Mouse (Mus musculus) C2C12 (cell line): ENCODE data around the gene Socs5. TPM values are rescaled to one million over a fixed set of nuclear protein-coding genes. Genes with fewer than 3 reads are reported as not detected.

Experiments
- H3K27me3 ChIP-seq: one replicate; pipeline ENCODE4 v1.6.1; 2011; ENCODE audit not compliant: control insufficient read depth, insufficient read depth, insufficient read length
- H3K36me3 ChIP-seq: one replicate; pipeline ENCODE4 v1.6.1; 2011; ENCODE audit not compliant: control insufficient read depth, insufficient read depth
- H3K4me3 ChIP-seq: one replicate; pipeline ENCODE4 v1.5.1; 2011; ENCODE audit warnings: mild to moderate bottlenecking, control low read depth; ENCODE audit not compliant: poor library complexity, insufficient read depth, severe bottlenecking
- H3K79me2 ChIP-seq: one replicate; pipeline ENCODE4 v1.6.1; 2011; ENCODE audit not compliant: control insufficient read depth, insufficient read depth
- H3K79me3 ChIP-seq: one replicate; pipeline ENCODE4 v1.6.1; 2011; ENCODE audit warnings: low read depth, control low read depth
- H3ac ChIP-seq: one replicate; pipeline ENCODE3; 2011; ENCODE audit warnings: low read depth; ENCODE audit not compliant: control insufficient read depth, insufficient read length
- CEBPB ChIP-seq: IDR thresholded peaks from one replicate; pipeline ENCODE4 v1.6.1; 2011; ENCODE audit warnings: low read depth, mild to moderate bottlenecking, control low read depth, moderate library complexity
- CTCF ChIP-seq: IDR thresholded peaks from one replicate; pipeline ENCODE4 v1.5.1; 2011; ENCODE audit not compliant: control insufficient read depth, insufficient read depth, insufficient read length
- FOSL1 ChIP-seq: IDR thresholded peaks from one replicate; pipeline ENCODE4 v1.8.0; 2011; ENCODE audit warnings: mild to moderate bottlenecking, low read length; ENCODE audit not compliant: poor library complexity, insufficient read depth, severe bottlenecking
- MAX ChIP-seq: IDR thresholded peaks from one replicate; pipeline ENCODE4 v1.6.1; 2011; ENCODE audit warnings: mild to moderate bottlenecking, control low read depth
- MYOD1 ChIP-seq: IDR thresholded peaks from one replicate; pipeline ENCODE4 v1.6.1; 2011; ENCODE audit warnings: low read depth; ENCODE audit not compliant: control insufficient read depth, insufficient read length
- MYOG ChIP-seq: IDR thresholded peaks from one replicate; pipeline ENCODE4 v1.6.1; 2011; ENCODE audit not compliant: control insufficient read depth, insufficient read length; ENCODE audit errors: extremely low read depth
- USF1 ChIP-seq: IDR thresholded peaks from one replicate; pipeline ENCODE4 v1.6.1; 2011; ENCODE audit warnings: low read depth, mild to moderate bottlenecking, control low read depth, moderate library complexity
- polyA plus RNA-seq: library from polyadenylated mRNA; unstranded; fragments of >200 nt; fragmentation: generic; extraction: Trizol; gene quantifications from one replicate; pipeline ENCODE4 v1.2.1, GENCODE M21; 2012; ENCODE audit warnings: missing spikeins

Gene Socs5
- polyA plus RNA-seq, 1 experiment: 20.1 TPM

DNA sequence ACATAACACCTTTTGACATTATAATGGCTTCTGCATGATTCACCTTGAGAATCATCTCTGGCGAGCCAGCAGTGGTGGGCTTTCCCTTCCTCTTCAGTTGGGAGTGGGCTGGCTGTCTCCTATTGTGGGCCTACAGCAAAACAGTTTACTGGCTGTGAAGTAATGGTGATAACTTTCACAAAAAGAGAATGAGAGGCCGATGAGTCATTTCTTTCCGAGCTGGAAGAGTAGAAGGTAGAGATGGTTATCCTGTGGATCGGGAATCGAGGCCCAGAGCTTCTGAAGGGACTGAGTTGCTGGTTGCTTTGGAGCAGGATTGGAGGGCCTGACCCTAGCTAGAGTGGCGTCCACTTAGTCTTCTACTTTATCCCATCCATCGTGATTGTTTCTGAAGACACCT is 2.0 kb downstream of the Socs5 start:
- Histone ChIP-seq H3K36me3 (peaks cover 16% of the 10 kb centered on the region), H3ac (no peak overlapping the region), H3K79me3 (peaks cover 70% of the 10 kb centered on the region), H3K79me2 (peaks cover 91% of the 10 kb centered on the region), H3K4me3 (peak overlapping the region; percentile 86), H3K27me3 (no peaks in the 10 kb centered on the region)
- TF ChIP-seq CTCF (no peak), USF1 (no peak), CEBPB (no peak), MAX (no peak), MYOD1 (no peak), MYOG (no peak), FOSL1 (no peak)

DNA sequence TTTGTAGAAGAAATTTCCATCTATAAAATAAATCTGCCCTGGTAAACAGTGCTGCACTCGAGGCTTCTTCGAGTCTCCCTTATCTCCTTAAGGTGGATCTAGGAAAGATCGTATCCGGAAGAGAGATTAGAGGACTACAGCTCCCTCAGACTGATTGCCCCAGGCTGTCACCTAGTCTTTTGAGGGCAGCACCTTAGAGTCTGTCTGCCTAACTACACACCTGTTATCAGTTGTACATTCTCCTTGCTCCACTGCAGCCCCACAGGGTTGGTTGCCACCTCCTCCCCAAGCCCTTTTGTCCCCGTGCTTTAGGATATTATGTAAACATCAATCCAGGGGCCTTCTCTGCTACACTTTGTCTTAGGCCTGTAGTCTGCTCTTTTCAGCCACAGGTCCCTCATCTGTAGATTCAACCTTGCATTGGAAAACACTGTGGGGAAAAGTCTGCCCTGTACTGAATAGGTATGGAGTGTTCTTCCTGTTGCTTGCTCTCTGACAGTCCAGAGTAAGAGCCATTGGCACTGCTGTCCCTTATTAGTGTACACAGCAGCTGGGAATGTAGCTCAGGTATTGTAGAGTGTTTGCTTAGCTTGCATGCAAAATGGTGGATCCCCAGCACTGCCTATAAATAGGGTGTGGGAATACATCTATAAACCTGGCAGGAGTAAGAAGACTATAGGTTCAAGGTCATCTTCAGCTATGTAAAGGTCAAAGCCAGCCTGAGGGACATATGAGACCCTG is 5.5 kb downstream of the Socs5 start:
- H3K79me2 ChIP-seq: peaks cover 100% of the 10 kb centered on the region
- H3K4me3 ChIP-seq: no peak overlapping the region
- H3K36me3 ChIP-seq: peaks cover 16% of the 10 kb centered on the region
- H3K27me3 ChIP-seq: no peaks in the 10 kb centered on the region
- H3ac ChIP-seq: no peak overlapping the region
- TF ChIP-seq MAX: no peak
- TF ChIP-seq FOSL1: no peak
- TF ChIP-seq CEBPB: no peak
- TF ChIP-seq CTCF: no peak
- peaks cover 99% of the 10 kb centered on the region for H3K79me3 ChIP-seq

DNA sequence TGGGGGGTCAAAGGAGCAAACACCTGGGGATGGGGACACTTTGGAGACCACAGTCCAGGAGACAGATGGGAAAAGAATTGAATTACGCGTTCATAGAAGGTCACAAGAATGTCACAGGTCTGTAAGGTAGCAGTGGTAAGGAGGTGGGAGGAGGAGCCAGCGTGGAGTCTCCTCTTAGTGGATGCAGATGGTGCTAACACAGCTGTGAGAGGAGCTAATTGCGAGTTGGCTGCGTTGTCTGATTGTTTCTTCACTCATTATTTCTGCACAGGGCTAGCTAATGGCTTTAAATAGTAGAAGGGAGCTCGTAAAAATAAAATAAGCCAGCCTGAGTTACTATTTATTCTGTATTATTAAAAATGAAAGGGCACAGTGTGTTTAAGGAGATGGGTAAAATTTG is 8.1 kb downstream of the Socs5 start:
- Histone ChIP-seq H3K79me2 (peaks cover 100% of the 10 kb centered on the region), H3K27me3 (no peaks in the 10 kb centered on the region), H3K4me3 (no peak overlapping the region), H3ac (no peak overlapping the region), H3K36me3 (peaks cover 27% of the 10 kb centered on the region), H3K79me3 (peaks cover 97% of the 10 kb centered on the region)
- TF ChIP-seq MYOG (no peak), CTCF (no peak), FOSL1 (no peak), CEBPB (no peak)

DNA sequence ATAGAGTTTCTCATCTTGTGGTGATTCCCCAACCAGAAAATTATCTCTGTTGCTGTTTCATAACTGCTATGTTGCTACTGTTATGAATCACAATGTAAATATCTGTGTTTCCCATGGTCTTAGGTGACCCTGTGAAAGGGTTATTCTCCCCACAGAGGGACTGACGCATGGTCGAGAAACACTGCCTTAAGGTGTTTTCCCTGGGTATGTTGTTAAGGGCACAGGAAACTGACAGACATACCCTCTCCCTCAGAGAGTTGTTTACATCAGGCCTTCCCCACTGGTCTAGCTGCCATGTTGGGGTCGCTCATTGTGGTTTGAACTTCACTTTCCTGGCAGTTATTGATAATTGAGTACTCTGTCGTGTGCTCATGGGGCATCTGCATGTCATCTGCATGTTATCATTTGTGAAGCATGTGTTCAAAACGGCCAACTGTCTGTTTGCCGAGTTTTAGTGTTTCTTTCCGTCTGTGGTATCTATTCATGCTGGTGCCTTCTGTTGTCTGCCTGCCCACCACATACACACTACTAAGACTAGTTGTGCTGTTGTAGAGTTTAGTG is 11.6 kb downstream of the Socs5 start:
- Histone ChIP-seq H3K27me3 (no peaks in the 10 kb centered on the region), H3K4me3 (no peak overlapping the region), H3K79me2 (peaks cover 100% of the 10 kb centered on the region), H3K79me3 (peaks cover 91% of the 10 kb centered on the region), H3ac (no peak overlapping the region), H3K36me3 (peaks cover 45% of the 10 kb centered on the region)
- TF ChIP-seq FOSL1: no peak
- no peak for TF ChIP-seq MAX
- no peak for TF ChIP-seq CEBPB
- no peak for TF ChIP-seq USF1
- TF ChIP-seq MYOD1: no peak
- TF ChIP-seq CTCF: no peak
- no peak for TF ChIP-seq MYOG

DNA sequence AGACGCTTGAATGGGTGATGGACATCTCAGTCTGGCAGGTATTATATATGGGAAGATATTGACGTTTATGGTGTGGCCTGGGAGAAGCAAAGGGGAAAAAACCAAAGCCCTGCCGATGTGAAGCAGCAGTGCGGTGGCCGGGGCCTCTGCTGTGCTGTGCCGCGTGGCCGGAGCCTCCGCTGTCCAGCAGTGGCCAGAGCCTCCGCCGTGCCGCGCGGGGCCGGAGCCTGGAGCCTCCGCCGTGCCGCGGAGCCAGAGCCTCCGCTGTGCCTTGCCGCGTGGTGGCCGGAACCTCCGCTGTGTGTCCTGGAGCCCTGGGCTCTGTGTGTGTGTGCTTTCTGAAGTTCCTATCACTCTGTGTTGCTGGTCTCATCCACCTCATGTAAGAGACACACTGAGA is 17.9 kb downstream of the Socs5 start:
- no peak overlapping the region for H3K4me3 ChIP-seq

DNA sequence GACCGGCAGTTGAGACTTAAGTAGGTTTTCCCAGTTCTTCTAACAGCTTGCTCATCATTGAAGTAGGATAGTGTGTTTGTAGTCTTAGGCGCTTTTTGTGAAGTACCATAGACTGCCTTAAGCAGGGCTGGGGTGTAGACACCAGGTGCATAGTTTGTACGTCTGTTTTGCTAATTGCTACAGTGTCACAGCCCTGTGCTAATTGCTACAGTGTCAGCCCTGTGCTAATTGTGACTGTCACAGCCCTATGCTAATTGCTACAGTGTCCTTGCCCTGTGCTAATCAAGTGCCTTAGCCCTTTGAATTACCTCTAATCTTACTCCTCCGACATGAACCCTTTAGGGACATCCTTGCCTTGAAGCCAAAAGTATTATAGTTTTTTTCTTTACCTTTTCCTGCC is 24.8 kb downstream of the Socs5 start:
- H3K36me3 ChIP-seq: peaks cover 58% of the 10 kb centered on the region
- peaks cover 15% of the 10 kb centered on the region for H3K79me3 ChIP-seq
- H3K4me3 ChIP-seq: no peak overlapping the region
- no peak overlapping the region for H3ac ChIP-seq
- no peaks in the 10 kb centered on the region for H3K27me3 ChIP-seq
- TF ChIP-seq MYOG (no peak), MAX (no peak), MYOD1 (no peak), CTCF (no peak), CEBPB (no peak), USF1 (no peak)
- H3K79me2 ChIP-seq: peaks cover 63% of the 10 kb centered on the region

More for the DNA sequence above, 17.9 kb downstream of the Socs5 start:
- peaks cover 66% of the 10 kb centered on the region for H3K36me3 ChIP-seq
- H3K79me3 ChIP-seq: peaks cover 55% of the 10 kb centered on the region
- H3K27me3 ChIP-seq: no peaks in the 10 kb centered on the region
- H3ac ChIP-seq: no peak overlapping the region
- peaks cover 99% of the 10 kb centered on the region for H3K79me2 ChIP-seq
- TF ChIP-seq MYOG (no peak), USF1 (no peak), CTCF (no peak), CEBPB (no peak), FOSL1 (no peak), MAX (no peak), MYOD1 (no peak)
